Mouse (Mus musculus): ENCODE data around the gene Ncapd2.
A peak's percentile ranks its signal among the peaks of the same experiment; 100 is the strongest.
"Not testable (repeated sequence)": the region's sequence is repeated elsewhere in the genome, so short reads cannot be mapped to it uniquely, and the experiment has no call there.

Ncapd2 gene

GRCm38 (mm10) chr6:125164672-125165327 is 26.7 kb downstream of the Ncapd2 start:
- no peak for DNase-seq (ENCODE audit: low spot score)

- no peak for DNase-seq (ENCODE audit: low spot score)
Observed at GRCm38 (mm10) chr6:125163801-125164657, 27.5 kb downstream of the Ncapd2 start.

DNA sequence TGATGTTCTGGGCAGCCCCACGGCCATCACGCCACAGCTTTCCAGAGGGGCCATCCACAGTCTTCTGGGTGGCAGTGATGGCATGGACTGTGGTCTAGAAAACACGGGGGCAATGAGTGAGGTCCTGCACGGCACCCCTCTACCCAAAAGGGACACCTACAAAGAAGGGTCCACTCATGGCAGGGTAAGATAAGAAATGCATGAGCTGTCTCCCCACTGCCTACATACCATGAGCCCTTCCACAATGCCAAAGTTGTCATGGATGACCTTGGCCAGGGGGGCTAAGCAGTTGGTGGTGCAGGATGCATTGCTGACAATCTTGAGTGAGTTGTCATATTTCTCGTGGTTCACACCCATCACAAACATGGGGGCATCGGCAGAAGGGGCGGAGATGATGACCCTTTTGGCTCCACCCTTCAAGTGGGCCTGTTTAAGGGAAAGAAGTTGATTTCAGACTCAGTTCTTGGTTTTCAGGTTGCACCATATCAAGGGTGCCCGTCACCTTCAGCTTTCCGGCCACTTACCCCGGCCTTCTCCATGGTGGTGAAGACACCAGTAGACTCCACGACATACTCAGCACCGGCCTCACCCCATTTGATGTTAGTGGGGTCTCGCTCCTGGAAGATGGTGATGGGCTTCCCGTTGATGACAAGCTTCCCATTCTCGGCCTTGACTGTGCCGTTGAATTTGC is 28.7 kb downstream of the Ncapd2 start:
- DNase-seq (ENCODE audit: low spot score) = not testable (repeated sequence)

GRCm38 (mm10) chr6:125161971-125162370 is 29.5 kb downstream of the Ncapd2 start:
- DNase-seq (ENCODE audit: low spot score) = peak; percentile 61

DNA sequence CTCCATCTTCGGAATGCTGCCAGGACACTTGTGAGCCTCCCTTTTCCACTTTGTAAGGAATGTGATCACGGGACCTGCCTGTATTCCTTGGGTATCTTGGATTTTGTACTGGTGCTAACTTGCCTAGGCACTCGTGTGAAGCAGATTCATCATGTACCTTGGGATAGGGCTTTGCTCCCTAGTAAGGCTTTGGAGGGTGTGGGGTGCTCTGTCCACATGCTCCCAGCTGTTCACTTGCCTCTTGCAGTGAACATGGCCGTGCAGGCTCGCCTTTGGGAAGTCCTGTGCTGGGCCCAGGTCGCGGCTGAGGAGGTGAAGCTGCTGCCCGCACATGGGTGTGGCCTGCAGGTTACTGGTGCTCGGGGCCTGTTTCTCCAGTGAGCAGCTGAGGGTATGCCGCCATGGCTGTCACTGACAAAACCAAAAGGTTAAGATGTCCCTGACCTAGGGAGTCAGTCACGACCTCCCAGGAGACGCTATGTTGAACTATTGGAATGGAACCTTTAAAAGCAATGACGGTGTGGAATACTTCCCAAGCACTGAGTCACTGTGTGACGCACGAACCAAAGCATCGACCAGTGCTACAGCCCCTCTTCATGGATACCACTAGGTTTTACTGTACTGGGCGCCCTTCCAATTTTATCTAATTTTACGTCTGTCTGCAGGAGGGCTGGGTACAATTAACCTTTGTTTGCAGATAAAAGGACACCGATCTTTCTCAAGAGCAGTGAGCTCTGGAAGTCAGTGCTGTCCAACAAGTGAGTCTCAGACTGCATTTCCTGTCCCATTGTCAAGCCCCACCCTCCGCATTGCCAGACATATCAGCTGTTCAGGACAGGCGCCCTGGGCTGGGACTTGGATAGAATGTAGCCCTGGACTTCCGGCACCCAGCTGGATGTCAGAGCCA is 30.4 kb downstream of the Ncapd2 start:
- no peak for DNase-seq (ENCODE audit: low spot score)

GRCm38 (mm10) chr6:125160558-125160853 is 31.0 kb downstream of the Ncapd2 start:
- no peak for DNase-seq (ENCODE audit: low spot score)

- DNase-seq (ENCODE audit: low spot score) = no peak
Observed at GRCm38 (mm10) chr6:125159773-125160557, 31.5 kb downstream of the Ncapd2 start.

DNA sequence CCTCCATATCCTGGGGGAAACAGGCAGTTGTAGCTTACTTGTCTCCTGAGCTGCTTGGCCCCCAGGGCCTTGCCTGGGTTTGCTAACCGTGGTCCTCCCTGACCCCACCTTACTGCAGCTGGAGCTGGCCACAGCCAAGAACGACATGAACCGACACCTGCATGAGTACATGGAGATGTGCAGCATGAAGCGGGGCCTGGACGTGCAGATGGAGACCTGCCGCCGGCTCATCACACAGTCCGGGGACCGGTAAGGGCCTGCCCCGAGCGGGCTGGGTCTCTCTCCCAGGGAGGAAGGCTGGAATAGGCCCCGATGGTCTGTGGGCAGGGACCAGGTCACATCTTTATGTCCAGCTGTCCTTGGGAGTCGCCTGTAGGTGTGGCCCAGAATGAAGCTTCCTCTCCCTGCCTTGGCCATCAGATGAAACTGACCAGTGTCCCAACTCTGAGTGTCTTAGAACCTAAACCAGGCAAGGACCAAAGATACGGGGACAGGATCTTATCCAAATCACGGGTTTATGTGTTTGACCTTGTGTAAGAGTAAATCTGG is 32.5 kb downstream of the Ncapd2 start:
- DNase-seq (ENCODE audit: low spot score) = no peak

GRCm38 (mm10) chr6:125156903-125157614 is 34.4 kb downstream of the Ncapd2 start:
- no peak for DNase-seq (ENCODE audit: low spot score)

GRCm38 (mm10) chr6:125156491-125156890 is 35.0 kb downstream of the Ncapd2 start:
- DNase-seq (ENCODE audit: low spot score) = no peak

- no peak for DNase-seq (ENCODE audit: low spot score)
Observed at GRCm38 (mm10) chr6:125155262-125155661, 36.2 kb downstream of the Ncapd2 start.

GRCm38 (mm10) chr6:125154550-125154949 is 37.0 kb downstream of the Ncapd2 start:
- no peak for DNase-seq (ENCODE audit: low spot score)

- no peak for DNase-seq (ENCODE audit: low spot score)
Observed at GRCm38 (mm10) chr6:125153682-125154081, 37.8 kb downstream of the Ncapd2 start.

DNA sequence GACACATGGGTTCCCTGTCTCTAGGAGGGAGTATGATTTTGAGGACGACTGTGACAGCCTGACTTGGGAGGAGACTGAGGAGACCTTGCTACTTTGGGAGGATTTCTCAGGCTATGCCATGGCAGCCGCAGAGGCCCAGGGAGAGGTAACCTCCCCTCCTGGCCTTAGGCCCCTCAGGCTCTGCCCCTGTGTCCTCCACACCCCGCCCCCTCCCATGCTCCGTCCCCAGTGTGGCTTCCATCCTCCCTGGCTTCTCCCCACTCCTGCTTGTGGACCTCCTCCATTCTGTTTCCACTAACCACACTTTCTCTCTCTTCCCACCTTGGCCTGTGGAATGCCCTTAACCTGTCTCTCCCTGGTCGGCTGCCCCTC is 38.5 kb downstream of the Ncapd2 start:
- no peak for DNase-seq (ENCODE audit: low spot score)

- no peak for DNase-seq (ENCODE audit: low spot score)
Observed at GRCm38 (mm10) chr6:125152212-125153017, 39.1 kb downstream of the Ncapd2 start.

DNA sequence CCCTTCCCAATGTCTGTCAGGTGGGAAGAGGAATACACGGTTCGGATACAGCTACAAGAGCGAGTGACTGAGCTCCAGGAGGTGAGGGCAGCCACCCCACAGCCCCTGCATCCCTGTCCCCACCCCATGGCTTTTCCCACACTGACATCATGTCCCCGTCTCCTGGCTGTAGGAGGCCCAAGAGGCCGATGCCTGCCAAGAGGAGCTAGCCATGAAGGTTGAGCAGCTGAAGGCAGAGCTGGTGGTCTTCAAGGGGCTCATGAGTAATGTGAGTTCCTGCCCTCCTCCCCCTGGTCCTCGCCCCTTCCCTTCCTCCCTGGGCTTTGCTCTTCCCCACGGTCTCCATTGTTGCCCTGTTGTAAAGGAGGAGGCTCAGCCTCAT is 41.9 kb downstream of the Ncapd2 start:
- DNase-seq (ENCODE audit: low spot score) = no peak

DNA sequence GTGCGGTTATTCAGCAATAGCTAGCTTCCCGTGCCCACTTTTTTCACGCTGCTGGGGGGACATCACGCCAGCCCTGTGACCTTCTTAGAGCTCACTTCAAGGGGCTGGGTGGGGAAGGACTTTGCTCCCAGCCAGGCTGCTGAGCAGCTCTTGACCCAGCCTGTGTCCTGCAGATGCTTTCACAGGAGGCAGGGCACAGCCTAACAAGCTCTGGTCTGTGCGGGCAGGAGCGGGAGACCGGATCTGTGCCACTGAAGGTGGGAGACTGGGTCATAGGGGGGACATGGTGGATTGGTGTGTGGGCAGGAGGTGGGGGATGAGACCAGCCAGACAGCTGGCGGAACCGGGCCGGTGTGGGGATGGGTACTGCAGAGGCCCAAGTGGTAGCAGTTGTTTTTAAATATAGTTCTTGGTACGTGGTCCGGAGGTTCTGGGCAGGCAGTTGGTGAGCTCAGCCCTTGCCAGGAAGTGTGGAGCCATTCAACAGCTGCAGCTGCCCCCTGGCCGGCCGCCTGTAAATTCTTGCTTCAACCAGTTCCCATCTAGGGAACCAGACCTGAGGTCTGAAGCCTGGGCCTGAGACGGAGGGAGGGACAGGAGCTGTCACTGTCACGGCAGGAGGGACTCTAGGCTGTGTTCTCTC is 42.5 kb downstream of the Ncapd2 start:
- DNase-seq (ENCODE audit: low spot score) = no peak

GRCm38 (mm10) chr6:125148251-125148925 is 43.1 kb downstream of the Ncapd2 start:
- DNase-seq (ENCODE audit: low spot score) = no peak
